Comparison of ENCODE assay signal across 10 mouse cellular contexts in genomic region chr1:179198517-179199200, GRCm38 (mm10).
DNase-seq lines count a peak whose midpoint lies in the region; ATAC-seq and TF ChIP-seq lines count a peak whose summit lies in the region.
"Had no signal": no experiment of that assay in that cellular context is flagged by ENCODE, and none has a peak within 500 bp of the region (broad histone marks: within the 10 kb centered on the region; RNA-seq: fewer than 3 reads in every experiment).

No protein-coding gene starts in this region.

- H3K27ac ChIP-seq in heart, embryonic 12.5 days (ENCODE audit: poor library complexity, severe bottlenecking) = peak overlapping the region; percentile 59; the same call in 1 of the 2 replicates
- H3K27ac ChIP-seq in lung, embryonic 16.5 days (ENCODE audit: low read length) = no peak overlapping the region
- H3K27ac ChIP-seq in lung, postnatal 0 days (ENCODE audit: low read length) = no peak overlapping the region
- peak overlapping the region; percentile 84 for H3K27ac ChIP-seq in embryonic facial prominence, embryonic 14.5 days (replicated peaks; ENCODE audit: low read depth, low read length)
- H3K27ac ChIP-seq: hindbrain, postnatal 0 days had no signal

- no peak for TF ChIP-seq CTCF in lung, postnatal 0 days (IDR thresholded peaks at IDR 0.05)

- ATAC-seq in heart, embryonic 12.5 days (ENCODE audit: insufficient number of reproducible peaks, low FRiP score) = no peak
- 0 out of 2 replicates have a peak, but pooled peaks have one; percentile 33 for ATAC-seq in lung, embryonic 16.5 days (ENCODE audit: low read depth)
- no peak for ATAC-seq in lung, postnatal 0 days
- peak; percentile 44 for ATAC-seq in embryonic facial prominence, embryonic 14.5 days (ENCODE audit: low read depth)
- ATAC-seq: hindbrain, postnatal 0 days had no signal

- no peak for DNase-seq in heart, postnatal 14 days
- DNase-seq in lung, postnatal 0 days (ENCODE audit: low spot score) = no peak
- no peak for DNase-seq in embryonic facial prominence, embryonic 14.5 days (ENCODE audit: low spot score)
- no peak for DNase-seq in spleen, postnatal 4 days (ENCODE audit: low spot score in 2 of 2)
- no peak for DNase-seq in kidney, postnatal 14 days
- DNase-seq in yolk sac, embryonic 10.5 days (ENCODE audit: low spot score) = no peak
- DNase-seq: adrenal gland, adult 8-10 months had no signal

- intact Hi-C loops in heart, postnatal 14 days (cut with DNase I) = no loop called here

- H3K27me3 ChIP-seq in heart, embryonic 12.5 days (replicated peaks) = no peaks in the 10 kb centered on the region
- H3K27me3 ChIP-seq in lung, embryonic 16.5 days (ENCODE audit: control insufficient read depth, insufficient read depth, low read depth, low read length) = no peaks in the 10 kb centered on the region
- no peaks in the 10 kb centered on the region for H3K27me3 ChIP-seq in lung, postnatal 0 days (replicated peaks; ENCODE audit: insufficient read depth, low read length)
- no peaks in the 10 kb centered on the region for H3K27me3 ChIP-seq in embryonic facial prominence, embryonic 14.5 days (replicated peaks; ENCODE audit: control insufficient read depth, insufficient read depth, low read length)

- H3K4me2 ChIP-seq in heart, embryonic 12.5 days = no peak overlapping the region
- H3K4me2 ChIP-seq in lung, embryonic 16.5 days (ENCODE audit: low read depth, low read length) = no peak overlapping the region
- H3K4me2 ChIP-seq in lung, postnatal 0 days (replicated peaks; ENCODE audit: low read depth, low read length) = no peak overlapping the region
- H3K4me2 ChIP-seq in embryonic facial prominence, embryonic 14.5 days (ENCODE audit: low read depth, low read length) = no peak overlapping the region

- no peaks in the 10 kb centered on the region for H3K9me3 ChIP-seq in heart, embryonic 12.5 days (replicated peaks)
- H3K9me3 ChIP-seq in lung, embryonic 16.5 days (ENCODE audit: control insufficient read depth, low read length) = no peaks in the 10 kb centered on the region
- H3K9me3 ChIP-seq in lung, postnatal 0 days (ENCODE audit: low read length) = no peaks in the 10 kb centered on the region
- no peaks in the 10 kb centered on the region for H3K9me3 ChIP-seq in embryonic facial prominence, embryonic 14.5 days (ENCODE audit: control insufficient read depth, low read length)

- TF ChIP-seq EP300 in lung, postnatal 0 days (IDR thresholded peaks at IDR 0.05) = no peak

- no peak overlapping the region for H3K4me3 ChIP-seq in heart, embryonic 12.5 days
- no peak overlapping the region for H3K4me3 ChIP-seq in lung, embryonic 16.5 days (ENCODE audit: low read length)
- no peak overlapping the region for H3K4me3 ChIP-seq in lung, postnatal 0 days (ENCODE audit: low read depth, low read length)
- H3K4me3 ChIP-seq in embryonic facial prominence, embryonic 14.5 days (ENCODE audit: low read depth, low read length) = no peak overlapping the region

- 84% methylated on average over 9 of the region's 9 CpGs for WGBS in heart, embryonic 12.5 days
- WGBS in lung, embryonic 16.5 days = 77% methylated on average over 9 of the region's 9 CpGs
- 84% methylated on average over 9 of the region's 9 CpGs for WGBS in lung, postnatal 0 days
- WGBS in embryonic facial prominence, embryonic 14.5 days = 65% methylated on average over 9 of the region's 9 CpGs

- no peaks in the 10 kb centered on the region for H3K36me3 ChIP-seq in heart, embryonic 12.5 days
- H3K36me3 ChIP-seq in lung, embryonic 16.5 days (ENCODE audit: control insufficient read depth, insufficient read depth, low read length) = no peaks in the 10 kb centered on the region
- no peaks in the 10 kb centered on the region for H3K36me3 ChIP-seq in lung, postnatal 0 days (ENCODE audit: insufficient read depth, low read length)
- H3K36me3 ChIP-seq in embryonic facial prominence, embryonic 14.5 days (ENCODE audit: control insufficient read depth, insufficient read depth, low read length) = no peaks in the 10 kb centered on the region

- H3K4me1 ChIP-seq in heart, embryonic 12.5 days (replicated peaks) = peaks cover 8% of the 10 kb centered on the region; the same call in 1 of the 2 replicates
- H3K4me1 ChIP-seq in lung, embryonic 16.5 days (replicated peaks; ENCODE audit: control insufficient read depth, insufficient read depth, low read length) = no peaks in the 10 kb centered on the region; the same call in 1 of the 2 replicates
- no peaks in the 10 kb centered on the region for H3K4me1 ChIP-seq in lung, postnatal 0 days (ENCODE audit: insufficient read depth, low read depth, low read length)
- H3K4me1 ChIP-seq in embryonic facial prominence, embryonic 14.5 days (ENCODE audit: control insufficient read depth, insufficient read depth, low read length) = peaks cover 27% of the 10 kb centered on the region

- no peak overlapping the region for H3K9ac ChIP-seq in heart, embryonic 12.5 days
- H3K9ac ChIP-seq in lung, embryonic 16.5 days (ENCODE audit: low read length) = no peak overlapping the region
- H3K9ac ChIP-seq in lung, postnatal 0 days (replicated peaks; ENCODE audit: low read depth) = no peak overlapping the region
- H3K9ac ChIP-seq in embryonic facial prominence, embryonic 14.5 days (ENCODE audit: low read depth, low read length) = no peak overlapping the region

Comparison
In these comparisons a context has a peak if more than half of its experiments do, and no peak if none do; other contexts are left out.
1. ATAC-seq: peak in lung, embryonic 16.5 days (single experiment) and embryonic facial prominence, embryonic 14.5 days (single experiment); none in heart, embryonic 12.5 days (single experiment) and lung, postnatal 0 days (single experiment).
2. H3K27ac ChIP-seq: peak in heart, embryonic 12.5 days (single experiment) and embryonic facial prominence, embryonic 14.5 days (single experiment); none in lung, embryonic 16.5 days (single experiment) and lung, postnatal 0 days (single experiment).